Mouse (Mus musculus) left cerebral cortex, postnatal 14 days (tissue): ENCODE results near the gene Vwa8. TPM values are rescaled to one million over a fixed set of nuclear protein-coding genes. Genes with fewer than 3 reads are reported as not detected.
A peak's percentile ranks its signal among the peaks of the same experiment; 100 is the strongest.

Experiments used
- DNase-seq, 2 experiments: peaks; one replicate each; pipeline ENCODE4 v3.0.0; 2021 to 2022; ENCODE audit warnings: low spot score in 2 of 2, mixed read lengths in 1 of 2
- intact Hi-C: fragments of 180-260 bp; cut with DNase I; formaldehyde crosslinking; loops from one replicate; pipeline ENCODE4 v1.15.1; 2025
- long read RNA-seq, 2 experiments: library from polyadenylated mRNA; stranded (forward); transcript quantifications; one replicate each; pipeline ENCODE4 v2.0.0; 2021
- total RNA-seq, 2 experiments: library from RNA; stranded (reverse); gene quantifications; 2 replicates each; pipeline ENCODE4 v1.2.3; 2021

Gene Vwa8
- total RNA-seq, result 10 to 100 TPM; 21.1 to 24.3 TPM
- long read RNA-seq, experiment 1, full-length matches to known transcripts, result 3 of 4 reads
- long read RNA-seq, experiment 1, partial matches to known transcripts, result 0 of 4 reads
- long read RNA-seq, experiment 1, other reads (novel, unspliced or antisense), result 1 of 4 reads
- long read RNA-seq, experiment 2, partial matches to known transcripts, result 2 of 8 reads
- long read RNA-seq, experiment 2, other reads (novel, unspliced or antisense), result 5 of 8 reads

DNA sequence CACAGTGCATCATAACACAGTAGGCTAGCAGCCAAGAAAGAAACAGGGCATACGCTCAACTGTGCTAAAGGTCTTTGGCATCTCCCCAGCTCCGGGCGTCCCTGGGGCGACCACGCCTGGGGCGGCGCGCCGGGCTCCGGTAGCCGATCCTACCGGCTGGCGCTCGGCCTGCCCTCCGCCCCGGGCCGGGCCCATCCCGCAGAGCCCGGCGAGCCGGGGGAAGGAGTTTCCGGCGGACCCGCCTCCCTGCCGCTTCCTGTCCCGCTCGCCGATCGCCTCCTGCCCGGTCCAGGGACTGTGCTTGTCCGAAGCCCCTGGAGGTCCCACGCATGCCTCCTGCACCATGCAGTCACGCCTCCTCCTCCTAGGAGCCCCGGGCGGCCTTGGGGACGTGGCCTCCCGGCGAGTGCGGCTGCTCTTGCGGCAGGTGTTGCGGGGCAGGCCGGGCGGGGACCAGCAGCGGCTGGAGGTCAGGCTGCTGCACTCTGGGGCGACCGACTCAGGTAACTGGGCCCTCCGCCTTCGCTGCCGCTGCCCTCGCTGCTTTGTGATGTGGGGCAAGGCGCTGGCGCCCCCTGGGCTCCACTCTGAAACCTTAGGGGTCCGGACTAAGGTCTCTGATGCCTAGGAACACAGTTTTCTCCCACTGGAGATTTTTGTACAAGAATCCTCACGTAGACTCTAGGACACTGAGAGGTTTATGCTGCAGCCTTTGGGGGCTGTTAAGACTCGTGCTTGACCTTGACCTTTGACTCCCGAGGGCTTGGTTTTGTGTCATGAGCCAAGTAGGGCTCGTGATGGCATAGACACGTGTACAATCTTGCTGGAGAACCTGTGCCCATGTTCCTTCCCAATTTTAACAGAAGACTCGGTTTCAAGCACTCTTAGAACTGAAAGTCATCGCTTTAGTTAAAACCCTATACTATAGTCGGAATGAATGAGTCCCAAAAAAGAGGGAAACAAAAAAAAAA, at the start of gene Vwa8:
Gene Vwa8 (plus strand): TSS at position 112 of the 971 bp plus-strand sequence.
- peak; percentile 72 to 73 for DNase-seq
- intact Hi-C loops, result loop anchor here (2.0 kb wide), 1 partner anchor 116 kb away; the partner anchor contains the start of gene Dgkh

DNA sequence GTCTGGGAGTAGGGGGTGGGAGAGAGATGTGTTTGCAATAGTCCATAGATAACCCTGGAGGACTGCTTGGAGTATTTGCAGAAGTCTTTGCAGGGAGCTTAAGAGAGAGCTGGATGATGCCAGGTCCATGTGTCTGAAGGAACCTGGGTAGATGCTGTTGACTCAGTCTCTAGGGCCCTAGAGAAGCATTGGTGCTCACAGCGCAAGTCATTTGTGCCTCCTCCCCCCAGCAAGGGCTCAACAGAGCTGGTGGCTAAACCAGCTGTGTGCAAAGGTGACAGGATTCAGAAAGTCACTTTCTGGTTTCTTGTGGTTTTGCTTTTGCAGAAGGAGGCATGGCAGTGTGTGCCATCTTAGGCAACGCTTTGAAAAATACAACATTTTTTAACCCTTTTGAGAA, 46.5 kb upstream of the Vwa8 start:
- DNase-seq, result no peak
- intact Hi-C loops, result no loop called here

DNA sequence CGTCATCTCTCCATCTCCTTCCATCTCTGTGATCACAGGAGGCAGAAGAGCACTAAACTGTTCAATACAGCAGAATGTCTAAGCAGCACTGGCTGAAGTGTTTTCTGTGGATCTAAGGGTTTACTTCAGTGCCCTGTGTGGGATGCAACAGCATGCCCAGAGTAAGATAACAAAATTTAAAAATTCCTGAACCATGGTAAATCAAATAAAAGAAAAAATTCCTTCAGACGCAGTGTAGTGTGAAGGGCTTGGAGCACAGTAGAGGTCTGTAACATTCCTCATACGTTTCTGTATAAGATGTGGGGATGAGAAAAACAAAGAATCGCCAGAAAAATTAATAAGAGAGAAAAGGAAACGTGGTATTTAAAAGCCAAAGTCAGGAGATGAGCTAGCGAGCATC, 44.9 kb upstream of the Vwa8 start:
- intact Hi-C loops, result no loop called here
- no peak for DNase-seq

DNA sequence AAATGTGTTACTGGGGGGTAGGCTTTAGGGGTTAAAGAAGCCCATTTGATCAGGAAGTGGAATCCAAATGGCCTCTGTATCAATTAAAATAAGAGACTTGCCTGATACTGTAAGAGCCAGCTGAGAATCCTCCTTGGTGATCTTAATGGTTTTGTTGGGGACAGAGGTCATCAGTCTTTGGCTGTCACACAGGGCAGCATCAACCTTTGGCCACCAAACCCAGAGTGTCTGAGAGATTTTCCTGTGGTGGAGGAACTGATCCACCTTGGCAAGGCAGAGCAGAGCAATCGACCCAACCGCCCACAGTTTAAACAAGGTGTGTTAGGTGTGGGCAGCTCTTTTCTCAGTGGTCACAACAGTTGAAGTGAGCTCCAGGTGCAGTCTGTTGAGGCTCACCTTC, 36.0 kb upstream of the Vwa8 start:
- intact Hi-C loops, result no loop called here
- no peak for DNase-seq

DNA sequence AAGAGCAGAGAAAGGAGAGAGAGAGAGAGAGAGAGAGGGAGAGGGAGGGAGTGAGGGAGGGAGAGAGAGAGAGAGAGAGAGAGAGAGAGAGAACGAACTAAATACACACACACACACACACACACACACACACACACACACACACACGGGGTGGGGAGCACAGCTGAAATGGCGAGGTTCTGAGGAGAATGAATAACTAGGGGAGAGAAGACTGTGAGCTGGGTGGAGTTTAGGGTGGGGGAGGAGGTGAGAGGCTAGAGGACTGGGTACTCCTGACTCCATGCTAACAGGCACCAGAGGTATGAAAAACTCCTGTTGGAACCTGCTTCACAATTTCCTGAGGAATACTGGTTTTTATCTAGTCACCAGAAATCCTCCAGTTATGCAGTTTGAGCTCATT, 32.4 kb upstream of the Vwa8 start:
- DNase-seq, result no peak
- intact Hi-C loops, result no loop called here

DNA sequence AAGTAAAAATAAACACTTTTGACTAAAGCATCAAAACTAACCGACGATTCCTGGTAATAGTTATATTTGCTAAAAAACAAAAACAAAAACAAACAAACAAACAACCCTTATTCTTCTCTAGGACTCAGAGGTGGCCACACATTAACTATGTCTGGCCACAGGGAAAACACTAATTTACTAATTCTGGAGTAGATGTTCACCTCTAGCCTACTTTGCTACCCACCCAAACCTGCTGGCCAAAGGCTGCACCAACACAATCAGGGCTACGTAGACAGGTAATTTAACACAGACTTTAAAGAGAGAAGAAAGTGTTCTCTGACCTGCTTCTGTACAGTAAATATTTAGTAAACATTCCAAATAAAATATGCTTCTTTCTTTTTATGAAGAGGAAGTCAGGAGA, 31.2 kb upstream of the Vwa8 start:
- DNase-seq, result no peak
- intact Hi-C loops, result no loop called here

DNA sequence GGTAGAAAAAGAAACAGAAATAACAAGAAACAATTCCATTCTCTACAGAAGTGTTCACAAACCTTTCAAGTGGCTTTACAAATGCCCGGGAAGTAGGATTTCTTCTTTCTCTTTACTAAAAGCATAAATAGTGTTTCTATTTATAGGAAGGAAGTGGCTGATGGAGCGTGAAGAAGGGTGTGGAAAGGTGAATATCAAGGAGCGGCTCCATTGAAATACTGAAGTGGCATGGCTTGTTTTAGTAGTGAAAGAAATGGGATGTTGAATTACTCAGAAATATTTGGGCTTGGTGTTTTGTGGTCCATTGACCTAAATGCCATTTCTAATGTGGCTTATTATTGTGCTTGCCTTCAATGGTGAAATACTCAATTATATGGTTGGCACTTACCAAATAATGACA, 30.4 kb upstream of the Vwa8 start:
- intact Hi-C loops, result no loop called here
- no peak for DNase-seq

DNA sequence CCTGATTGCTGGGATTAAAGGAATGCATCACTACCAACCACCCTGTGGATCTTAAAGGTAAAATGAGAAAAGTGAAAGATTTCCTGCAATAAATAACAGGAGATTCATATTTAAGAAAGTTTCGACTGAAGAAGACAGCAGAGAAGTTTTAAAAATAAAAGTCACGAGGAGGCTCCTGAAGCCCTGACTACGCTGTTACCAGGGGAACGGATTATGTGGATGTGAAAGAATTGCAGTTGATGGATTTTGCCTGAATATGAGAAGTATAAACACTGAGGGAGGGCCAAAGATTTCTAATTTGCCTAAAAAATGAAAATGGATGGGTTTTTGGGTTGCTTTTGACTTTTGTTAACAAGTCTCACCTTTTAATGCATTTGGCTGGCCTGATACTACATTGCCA, 24.8 kb upstream of the Vwa8 start:
- DNase-seq, result peak; percentile 26 to 61
- intact Hi-C loops, result no loop called here

DNA sequence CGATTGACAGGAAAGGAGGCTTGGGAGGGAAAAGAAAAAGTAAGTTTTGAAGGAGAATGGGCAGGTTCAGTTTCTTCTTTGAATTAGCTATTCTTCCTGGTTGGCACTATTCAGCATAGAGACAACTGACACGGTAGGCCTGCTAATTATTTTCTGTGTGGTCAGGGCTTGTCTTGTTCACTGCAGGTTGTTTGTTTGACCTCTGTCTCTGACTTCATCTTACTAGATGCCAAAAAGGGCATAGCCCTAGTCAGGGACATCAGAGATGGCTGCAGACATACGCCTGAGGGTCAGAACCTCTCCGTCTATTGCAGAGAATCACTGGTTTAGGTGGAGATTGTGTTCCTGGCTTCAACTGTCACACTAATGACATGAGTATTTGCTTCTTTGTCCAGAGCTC, 24.3 kb upstream of the Vwa8 start:
- intact Hi-C loops, result no loop called here
- no peak for DNase-seq

DNA sequence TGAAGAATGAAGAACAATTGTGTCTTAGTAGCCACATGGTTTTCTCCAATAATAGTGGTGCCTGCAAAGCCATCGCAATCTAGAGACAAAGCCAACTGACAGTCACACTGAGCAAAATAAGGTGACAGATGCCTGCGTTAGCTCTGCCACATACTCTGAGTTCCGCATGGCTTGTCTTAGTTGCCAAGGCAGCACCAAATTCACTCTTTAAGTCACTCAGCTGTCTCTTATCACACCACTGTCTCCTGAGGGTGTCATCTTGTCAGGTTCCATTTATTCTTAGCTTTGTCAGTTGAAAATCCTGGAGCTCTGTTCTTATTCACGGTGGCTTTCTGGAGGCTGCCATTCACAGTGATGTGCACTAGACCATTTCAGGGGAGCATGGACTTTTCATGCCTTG, 17.7 kb upstream of the Vwa8 start:
- DNase-seq, result peak in 1 of 2 experiments; percentile 32
- intact Hi-C loops, result no loop called here

DNA sequence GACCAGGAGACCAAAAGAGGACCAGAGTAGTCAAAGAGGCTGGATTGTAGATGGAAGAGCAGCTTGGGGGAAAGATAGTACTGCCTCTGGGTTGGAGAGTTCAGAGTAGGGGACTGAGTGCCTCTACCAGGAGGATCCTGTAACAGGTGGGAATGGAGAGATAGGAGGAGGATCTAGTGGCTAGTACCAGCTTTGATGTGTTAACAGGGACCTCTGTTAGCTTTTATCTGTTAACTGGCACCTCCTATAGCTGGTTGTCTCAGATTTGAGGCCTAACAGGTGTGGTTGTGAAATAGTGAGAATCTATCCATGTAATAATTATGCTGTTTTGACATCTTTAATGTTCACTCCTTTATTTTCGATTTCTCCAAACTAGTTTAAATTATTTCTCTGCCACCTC, 904 bp upstream of the Vwa8 start:
- intact Hi-C loops, result loop anchor here (2.0 kb wide), 1 partner anchor 115 kb away; the partner anchor contains the start of gene Dgkh
- no peak for DNase-seq

DNA sequence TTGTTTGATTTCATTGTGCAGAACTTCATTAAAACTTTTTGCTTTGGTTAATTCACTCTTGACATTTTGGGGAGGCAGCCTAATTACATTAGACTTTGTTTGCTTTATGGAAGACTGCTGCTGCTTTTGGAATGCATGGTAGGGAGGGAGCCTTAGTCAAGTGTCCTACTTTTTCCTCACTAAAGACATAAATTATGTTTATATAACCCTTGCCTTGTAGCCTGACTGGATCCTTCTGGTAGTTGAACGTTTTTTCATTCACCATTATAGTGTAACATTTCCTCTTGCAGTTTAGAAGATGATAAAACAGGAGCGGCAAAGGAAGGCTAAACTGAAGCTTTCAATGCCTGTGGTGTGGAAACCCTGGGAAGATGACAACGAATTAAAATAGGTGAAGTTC, 375 bp upstream of the Vwa8 start:
- DNase-seq, result no peak
- intact Hi-C loops, result loop anchor here (2.0 kb wide), 1 partner anchor 116 kb away; the partner anchor contains the start of gene Dgkh

DNA sequence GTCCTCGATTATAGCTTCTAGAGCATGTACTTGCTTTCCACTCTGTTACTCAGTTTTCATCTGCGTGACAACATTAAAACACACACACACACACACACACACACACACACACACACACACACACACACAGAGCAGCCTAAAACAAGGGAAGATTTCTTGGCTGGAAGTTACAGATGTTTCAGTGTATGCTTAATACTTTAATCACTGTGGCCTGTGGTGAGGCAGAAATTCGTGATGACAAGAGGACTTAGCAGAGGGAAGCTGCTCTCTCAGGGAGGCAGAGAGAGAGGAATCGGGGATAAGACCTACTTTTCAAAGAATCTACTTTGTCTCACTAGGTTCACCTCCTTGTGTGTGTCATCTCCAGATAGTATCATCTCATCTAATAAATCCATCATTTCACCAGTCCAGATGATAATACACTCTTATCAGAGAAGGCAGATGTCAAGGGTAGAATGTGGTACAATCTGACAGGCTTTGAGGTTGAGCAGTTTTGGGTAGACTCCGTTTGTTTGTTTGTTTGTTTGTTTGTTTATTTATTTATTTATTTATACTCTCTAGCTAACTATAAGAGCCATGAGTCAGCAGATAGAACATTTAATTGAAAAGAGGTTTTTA, 1.2 kb downstream of the Vwa8 start:
- no peak for DNase-seq
- intact Hi-C loops, result loop anchor here (2.0 to 5.0 kb wide), 4 partner anchors 87 to 257 kb away; partner anchors contain the start of gene Dgkh

DNA sequence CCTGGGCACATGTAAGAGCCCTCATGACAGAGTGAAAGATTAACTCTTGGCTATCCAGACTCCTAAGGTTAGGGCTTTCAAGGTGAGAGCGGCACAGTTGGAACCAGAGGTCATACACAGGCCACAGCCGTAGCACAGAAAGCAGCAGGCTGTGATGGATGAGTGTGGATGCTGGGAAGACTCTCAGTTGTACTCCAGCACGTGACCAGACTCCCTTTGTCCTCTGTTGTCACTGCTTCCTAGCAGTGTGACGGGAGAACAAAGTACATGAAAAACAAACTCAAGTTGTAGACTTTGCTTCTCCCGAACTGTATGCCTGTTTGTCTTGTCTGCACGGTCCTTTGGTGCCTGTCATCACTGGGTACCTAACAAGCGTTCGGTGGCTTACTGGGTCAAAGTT, 1.8 kb downstream of the Vwa8 start:
- no peak for DNase-seq
- intact Hi-C loops, result loop anchor here (5.0 kb wide), 3 partner anchors 87 to 257 kb away; no protein-coding TSS in a partner anchor

DNA sequence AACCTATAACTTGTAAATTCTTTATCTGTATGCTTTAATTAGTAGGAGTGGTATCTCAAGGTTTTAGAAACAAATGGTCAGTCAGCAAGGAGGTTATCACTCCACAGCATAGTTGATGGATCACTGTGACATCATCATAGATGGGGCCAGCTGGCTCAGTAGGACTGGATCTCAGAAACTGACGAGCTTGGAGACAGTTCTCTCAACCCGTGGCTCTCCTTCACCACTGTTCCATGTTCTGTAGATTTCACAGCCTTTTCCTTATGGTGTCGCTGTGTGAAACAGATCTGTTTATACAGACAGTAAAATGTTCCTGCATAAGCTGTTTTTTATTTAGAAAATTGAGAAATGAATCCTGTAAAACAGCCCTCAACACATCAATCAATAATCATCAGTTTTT, 2.5 kb downstream of the Vwa8 start:
- peak; percentile 16 to 35 for DNase-seq
- intact Hi-C loops, result loop anchor here (5.0 kb wide), 3 partner anchors 86 to 256 kb away; no protein-coding TSS in a partner anchor

DNA sequence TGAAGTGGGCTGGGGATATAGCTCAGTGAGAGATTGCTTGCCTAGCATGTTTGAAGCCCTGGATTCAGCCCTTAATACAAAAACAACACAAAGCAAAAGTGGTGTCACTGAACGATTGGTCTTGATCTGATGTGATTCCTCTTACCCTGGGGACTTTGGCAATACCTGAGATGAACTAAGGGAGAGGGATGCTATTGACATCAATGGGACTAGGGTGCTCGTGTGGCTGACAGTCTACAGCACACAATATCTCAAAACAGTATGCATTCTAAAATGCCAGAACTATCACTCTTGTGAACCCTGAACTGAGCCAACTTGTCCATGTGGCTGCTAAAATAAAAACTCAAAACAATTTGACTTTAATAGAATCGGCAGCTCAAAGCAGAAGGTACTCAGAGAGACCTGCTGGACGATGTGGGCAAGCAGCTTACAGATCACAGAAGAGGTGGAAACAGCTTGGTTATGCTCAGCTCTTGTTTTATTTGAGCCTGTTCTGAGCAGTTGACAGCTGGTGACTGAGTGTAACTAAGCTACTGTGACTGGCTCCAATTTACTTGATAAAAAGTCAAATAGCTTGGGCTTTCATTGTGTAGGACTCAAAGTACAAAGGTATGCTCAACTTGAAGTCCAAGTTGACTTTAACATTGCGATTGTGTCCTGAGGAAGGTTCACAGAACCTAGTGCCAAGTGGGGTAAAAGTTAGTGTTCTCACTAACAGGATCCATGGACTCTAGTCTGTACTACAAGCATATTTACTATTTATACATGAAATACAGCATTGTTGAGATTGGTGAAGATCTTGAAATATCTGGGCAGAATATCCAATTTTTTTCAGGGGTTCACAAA, 3.8 kb downstream of the Vwa8 start:
- no peak for DNase-seq
- intact Hi-C loops, result loop anchor here (5.0 kb wide), 3 partner anchors 85 to 255 kb away; no protein-coding TSS in a partner anchor

DNA sequence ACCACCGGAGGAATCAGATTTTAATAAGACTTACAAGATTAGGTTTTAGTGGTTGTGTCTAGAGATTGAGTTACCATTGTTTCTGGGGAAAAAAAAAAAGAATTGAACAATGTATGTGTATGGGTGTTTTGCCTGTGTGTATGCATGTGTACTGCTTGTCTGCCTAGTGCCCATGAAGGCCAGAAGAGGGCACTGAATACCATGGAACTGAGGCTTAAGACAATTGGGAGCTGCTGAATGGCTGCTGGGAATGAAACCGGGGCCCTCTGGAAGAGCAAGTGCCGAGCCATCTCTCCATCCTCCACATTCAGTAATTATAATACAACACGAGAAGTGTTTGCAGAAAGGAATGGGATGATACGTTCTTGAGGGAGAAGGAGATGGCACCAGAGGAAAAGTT, 12.3 kb downstream of the Vwa8 start:
- DNase-seq, result no peak
- intact Hi-C loops, result no loop called here

DNA sequence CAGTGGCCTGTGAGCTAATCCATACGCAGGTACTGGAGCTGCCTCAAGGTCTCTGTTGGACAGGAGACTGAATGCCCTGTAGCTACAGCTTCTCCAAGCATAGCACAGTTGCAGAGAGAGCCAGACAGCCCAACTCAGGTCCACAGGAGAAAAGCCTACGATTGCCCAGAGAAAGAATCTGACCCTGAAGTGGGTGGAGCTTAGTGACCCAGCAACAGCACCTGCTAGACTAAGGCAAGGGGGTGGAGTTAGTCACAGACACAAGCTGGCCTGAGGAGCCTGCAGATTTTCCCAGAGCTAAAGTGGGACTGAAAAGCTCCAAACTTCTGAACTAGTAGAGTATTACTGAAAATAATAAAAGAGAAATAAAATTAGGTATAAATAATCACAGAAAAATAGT, 21.2 kb downstream of the Vwa8 start:
- no peak for DNase-seq
- intact Hi-C loops, result no loop called here

DNA sequence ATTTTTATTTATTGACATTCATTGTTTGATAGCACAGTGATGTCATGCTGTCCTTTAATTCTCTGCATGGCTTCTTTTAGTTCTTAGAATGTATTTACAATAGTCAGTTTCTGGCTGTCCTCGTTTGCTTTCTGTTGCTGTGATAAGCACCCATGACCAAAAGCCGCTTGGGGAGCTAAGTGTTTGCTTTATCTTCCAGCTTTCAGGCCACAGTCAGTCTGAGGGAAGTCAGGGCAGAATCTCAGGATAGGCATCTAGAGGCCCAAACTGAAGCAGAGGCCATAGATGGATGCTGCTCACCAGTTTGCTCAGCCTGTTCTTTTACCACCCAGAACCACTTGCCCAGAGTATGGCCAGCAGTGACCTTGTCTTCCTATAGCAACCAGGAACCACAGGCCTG, 28.3 kb downstream of the Vwa8 start:
- DNase-seq, result no peak
- intact Hi-C loops, result no loop called here
